Mouse (Mus musculus): ENCODE measurements around the gene Arpp19.

- no peak for TF ChIP-seq POLR2A (IDR thresholded peaks at IDR 0.05; ENCODE audit: extremely low read depth, insufficient read depth, low read length)
- TF ChIP-seq CTCF (IDR thresholded peaks at IDR 0.05; ENCODE audit: extremely low read depth, insufficient read depth, low read length): no peak
Observed at GRCm38 (mm10) chr9:75077191-75077590, 39.8 kb downstream of the Arpp19 start.

Data from cortical plate, adult 2 months (tissue).